Mouse (Mus musculus): ENCODE results near the gene Agr3. TPM values are rescaled to one million over a fixed set of nuclear protein-coding genes. Genes with fewer than 3 reads are reported as not detected.

Gene Agr3
- not detected in 4 replicates for total RNA-seq (2023)

GRCm38 (mm10) chr12:35925402-35925801 is at the start of gene Agr3:
TSS of gene Agr3 (plus strand) at chr12:35925620.

DNA sequence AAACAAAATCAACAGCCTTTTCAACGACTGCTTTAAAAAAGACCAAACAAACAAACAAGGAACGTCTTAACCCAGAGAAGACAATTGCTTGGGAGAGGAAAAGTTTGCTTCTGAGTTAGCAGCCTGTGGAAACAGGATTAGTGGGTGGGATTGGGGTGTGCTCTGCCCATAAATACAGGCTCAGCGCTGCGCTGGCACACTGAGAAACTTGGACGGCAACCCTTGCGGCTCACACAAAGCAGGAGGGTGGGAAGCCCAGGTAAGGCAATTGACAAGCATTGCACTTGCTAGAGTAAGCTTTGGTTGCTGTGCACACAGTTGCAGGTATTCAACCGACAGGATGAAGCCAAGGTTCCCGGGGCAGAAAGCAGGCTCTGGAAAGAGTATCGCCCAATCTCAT is 67.3 kb downstream of the Agr3 start, which contains the start of gene Agr2:
Gene Agr2 (plus strand): TSS at position 197 of the 400 bp plus-strand sequence.

Other genes starting within 250 kb of the Agr3 start
- not detected in 4 replicates for gene Agr2, start 67.3 kb downstream of the Agr3 start, total RNA-seq (2023)
- 144 to 157 TPM (median 154 TPM) in 4 replicates for gene Tspan13, start 116.9 kb downstream of the Agr3 start, total RNA-seq (2023)
- 23.3 to 28.0 TPM (median 24.9 TPM) in 4 replicates for gene Ankmy2, start 231.5 kb downstream of the Agr3 start, total RNA-seq (2023)
- gene Bzw2, start 232.5 kb downstream of the Agr3 start, total RNA-seq (2023): 110 to 117 TPM (median 116 TPM) in 4 replicates

All from B cell, adult 62 days (primary cell).